ENCODE assay signal across 27 mouse cellular contexts in genomic region chr10:89424800-89425393, GRCm38 (mm10). TPM values are rescaled to one million over a fixed set of nuclear protein-coding genes. Genes with fewer than 3 reads are reported as not detected.
A peak's percentile ranks its signal among the peaks of the same experiment; 100 is the strongest.
DNase-seq lines count a peak whose midpoint lies in the region; ATAC-seq lines count a peak whose summit lies in the region.
"Had no signal": no experiment of that assay in that cellular context is flagged by ENCODE, and none has a peak within 500 bp of the region (broad histone marks: within the 10 kb centered on the region; RNA-seq: fewer than 3 reads in every experiment).

No protein-coding gene starts in this region.

- peak; percentile 75 for ATAC-seq in neural tube, embryonic 13.5 days (ENCODE audit: low read depth)
- ATAC-seq in neural tube, embryonic 15.5 days (ENCODE audit: low FRiP score): 0 out of 2 replicates have a peak, but pooled peaks have one; percentile 50
- ATAC-seq: activated CD4-positive, CD25-positive, alpha-beta regulatory T cell, adult 4 months; forebrain, embryonic 13.5 days; hindbrain, embryonic 16.5 days; intestine, embryonic 15.5 days had no signal

- no peak overlapping the region for H3K4me3 ChIP-seq in neural tube, embryonic 13.5 days
- no peak overlapping the region for H3K4me3 ChIP-seq in neural tube, embryonic 15.5 days (replicated peaks)
- H3K4me3 ChIP-seq: forebrain, embryonic 13.5 days; gastrocnemius, adult 2 months; heart, embryonic 10.5 days; intestine, embryonic 15.5 days; kidney, embryonic 15.5 days; left cerebral cortex, adult 2 months; limb, embryonic 15.5 days; lung, embryonic 15.5 days had no signal

- H3K4me1 ChIP-seq in neural tube, embryonic 13.5 days (replicated peaks): no peaks in the 10 kb centered on the region
- H3K4me1 ChIP-seq in neural tube, embryonic 15.5 days: no peaks in the 10 kb centered on the region
- H3K4me1 ChIP-seq: forebrain, embryonic 13.5 days; heart, embryonic 10.5 days; intestine, embryonic 15.5 days; kidney, embryonic 15.5 days; limb, embryonic 15.5 days; lung, embryonic 15.5 days had no signal

- H3K4me2 ChIP-seq in neural tube, embryonic 13.5 days: no peak overlapping the region
- no peak overlapping the region for H3K4me2 ChIP-seq in neural tube, embryonic 15.5 days
- H3K4me2 ChIP-seq: forebrain, embryonic 13.5 days; intestine, embryonic 15.5 days; kidney, embryonic 15.5 days; limb, embryonic 15.5 days; lung, embryonic 15.5 days had no signal

- 75% methylated on average over 11 of the region's 11 CpGs for WGBS in neural tube, embryonic 13.5 days
- WGBS in neural tube, embryonic 15.5 days: 71% methylated on average over 11 of the region's 11 CpGs

- no peaks in the 10 kb centered on the region for H3K9me3 ChIP-seq in neural tube, embryonic 13.5 days
- H3K9me3 ChIP-seq in neural tube, embryonic 15.5 days (replicated peaks): no peaks in the 10 kb centered on the region
- H3K9me3 ChIP-seq: forebrain, embryonic 13.5 days; heart, embryonic 10.5 days; intestine, embryonic 15.5 days; kidney, embryonic 15.5 days; limb, embryonic 15.5 days; lung, embryonic 15.5 days had no signal

- H3K27ac ChIP-seq in neural tube, embryonic 13.5 days (replicated peaks): no peak overlapping the region
- H3K27ac ChIP-seq in neural tube, embryonic 15.5 days (replicated peaks): no peak overlapping the region
- H3K27ac ChIP-seq: forebrain, embryonic 13.5 days; gastrocnemius, adult 2 months; heart, embryonic 10.5 days; intestine, embryonic 15.5 days; kidney, embryonic 15.5 days; left cerebral cortex, adult 2 months; limb, embryonic 15.5 days; liver, embryonic 14.5 days; lung, embryonic 15.5 days had no signal

- H3K27me3 ChIP-seq in neural tube, embryonic 13.5 days: no peaks in the 10 kb centered on the region
- H3K27me3 ChIP-seq in neural tube, embryonic 15.5 days (replicated peaks): no peaks in the 10 kb centered on the region
- H3K27me3 ChIP-seq: forebrain, embryonic 13.5 days; intestine, embryonic 15.5 days; kidney, embryonic 15.5 days; limb, embryonic 15.5 days; lung, embryonic 15.5 days had no signal

- 0 out of 2 replicates have a peak, but pooled peaks cover 4% of the 10 kb centered on the region for H3K36me3 ChIP-seq in neural tube, embryonic 13.5 days
- no peaks in the 10 kb centered on the region for H3K36me3 ChIP-seq in neural tube, embryonic 15.5 days

- no peak for DNase-seq in neural tube, embryonic 10.5 days (ENCODE audit: extremely low spot score, low spot score)
- peak; percentile 47 for DNase-seq in thymus, postnatal 0 days (ENCODE audit: low spot score)
- DNase-seq in kidney, postnatal 25 days: no peak
- DNase-seq in right cerebral cortex, postnatal 10 days (ENCODE audit: low spot score in 2 of 2): no peak
- no peak for DNase-seq in frontal cortex, postnatal 10 days (ENCODE audit: low spot score in 2 of 2)
- DNase-seq: adrenal gland, postnatal 10 days; B cell, adult 2 months; cerebellum, adult 2 months; cerebellum, postnatal 36 days; embryo, embryonic 11 days; gastrocnemius, adult 2 months; kidney, postnatal 4 days; left cerebral cortex, postnatal 4 days; lung, postnatal 4 days; right cerebral cortex, postnatal 4 days had no signal

- no peak overlapping the region for H3K9ac ChIP-seq in neural tube, embryonic 13.5 days
- H3K9ac ChIP-seq in neural tube, embryonic 15.5 days (replicated peaks): no peak overlapping the region
- H3K9ac ChIP-seq: forebrain, embryonic 13.5 days; intestine, embryonic 15.5 days; kidney, embryonic 15.5 days; limb, embryonic 15.5 days; liver, embryonic 14.5 days; lung, embryonic 15.5 days had no signal

RNA-seq across cellular contexts. Expression of gene Gas2l3, which starts 18.9 kb away (rescaled TPM):
- polyA plus RNA-seq in neural tube, embryonic 13.5 days (2015; fragmentation: Nextera tagmentation; extraction: Ambion mirVana): 5.8 and 6.3 TPM in 2 replicates
- 4.0 and 7.6 TPM in 2 replicates for polyA plus RNA-seq in neural tube, embryonic 15.5 days (2015; fragmentation: Nextera tagmentation; extraction: Ambion mirVana)
- 7.9 and 10.4 TPM in 2 replicates for polyA plus RNA-seq in thymus, postnatal 0 days (2015; fragmentation: Nextera tagmentation; extraction: Ambion mirVana)
